Mouse (Mus musculus): ENCODE measurements around the gene Gm42417.
A peak's percentile ranks its signal among the peaks of the same experiment; 100 is the strongest.

DNA sequence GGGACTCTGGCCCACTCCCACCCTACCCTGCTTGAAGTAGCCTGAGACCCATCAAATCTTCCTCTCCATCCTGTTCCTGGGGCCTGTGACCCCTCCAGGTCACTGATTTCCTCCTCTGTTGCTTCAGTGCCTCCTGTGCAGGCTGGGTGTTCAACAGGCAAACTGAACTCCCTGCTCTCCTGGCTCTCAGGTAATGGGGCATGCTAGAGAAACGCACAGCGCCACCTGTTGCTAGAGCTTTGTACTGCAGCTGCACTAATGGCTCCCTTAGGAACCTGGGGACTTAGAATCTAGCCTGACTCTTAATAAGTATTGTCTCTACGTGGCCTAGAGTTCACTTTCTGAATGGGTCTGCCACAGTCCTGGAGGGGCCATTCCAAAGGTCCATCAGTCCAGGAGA, 38.0 kb downstream of the Gm42417 start:
- TF ChIP-seq CTCF (IDR thresholded peaks at IDR 0.05; ENCODE audit: borderline replicate concordance, control insufficient read depth, extremely low read depth, insufficient read depth, low read length, poor library complexity) (peak; percentile 67; the same call in 1 of the 2 replicates), POLR2A (IDR thresholded peaks at IDR 0.05; ENCODE audit: control insufficient read depth, extremely low read depth, insufficient read depth, low read length, poor library complexity) (no peak)
